In genomic region chr11:108343789-108344462, GRCm38 (mm10) we compare ENCODE assay signal across 8 mouse cellular contexts. TPM values are rescaled to one million over a fixed set of nuclear protein-coding genes. Genes with fewer than 3 reads are reported as not detected.
A peak's percentile ranks its signal among the peaks of the same experiment; 100 is the strongest.
DNase-seq lines count a peak whose midpoint lies in the region; ATAC-seq lines count a peak whose summit lies in the region.

Gene Prkca (minus strand): TSS chr11:108343928.

- H3K4me1 ChIP-seq in hindbrain, embryonic 15.5 days (replicated peaks), result peaks cover 27% of the 10 kb centered on the region

- H3K27me3 ChIP-seq in hindbrain, embryonic 15.5 days, result no peaks in the 10 kb centered on the region

- H3K9ac ChIP-seq in hindbrain, embryonic 15.5 days, result peak within 1 kb of the TSS; percentile 77

- under 1% methylated on average over 51 of the region's 63 CpGs for WGBS in hindbrain, embryonic 15.5 days

- H3K36me3 ChIP-seq in hindbrain, embryonic 15.5 days, result no peaks in the 10 kb centered on the region

- H3K27ac ChIP-seq in hindbrain, embryonic 15.5 days (replicated peaks), result peak within 1 kb of the TSS; percentile 91

- peak within 1 kb of the TSS; percentile 92 for H3K4me2 ChIP-seq in hindbrain, embryonic 15.5 days

- peak; percentile 97 for ATAC-seq in hindbrain, embryonic 15.5 days (ENCODE audit: low FRiP score, low read depth)

- H3K9me3 ChIP-seq in hindbrain, embryonic 15.5 days, result no peaks in the 10 kb centered on the region

- H3K4me3 ChIP-seq in hindbrain, embryonic 15.5 days, result peak within 1 kb of the TSS; percentile 66

- peak; percentile 90 for DNase-seq in R1 (ENCODE audit: low read depth, low spot score)
- peak; percentile 98 for DNase-seq in cerebellum, postnatal 10 days
- DNase-seq in frontal cortex, postnatal 36 days (ENCODE audit: low spot score in 2 of 2), result peak; percentile 94 to 95
- DNase-seq in layer of hippocampus, postnatal 36 days, result peak; percentile 92 to 93
- peak; percentile 91 for DNase-seq in lung, postnatal 25 days (ENCODE audit: low spot score)
- peak; percentile 91 for DNase-seq in retina, adult 2 months (ENCODE audit: low read depth, low spot score)
- peak; percentile 93 for DNase-seq in thymus, postnatal 25 days

RNA-seq across cellular contexts. Expression of gene Prkca, which starts in this region (rescaled TPM):
- 8.2 and 8.6 TPM in 2 replicates for polyA plus RNA-seq in hindbrain, embryonic 15.5 days (2015; fragmentation: Nextera tagmentation; extraction: Ambion mirVana)
- 100 to 1,000 TPM; 230 to 239 TPM for total RNA-seq in layer of hippocampus, postnatal 36 days (2021)

Comparison
In these comparisons a context has a peak if more than half of its experiments do, and no peak if none do; other contexts are left out.
1. Peak in every context shown above with its lines: DNase-seq, ATAC-seq, H3K4me3 ChIP-seq and H3K27ac ChIP-seq.